Mouse (Mus musculus) frontal cortex, postnatal 36 days (tissue): ENCODE measurements at regions not wholly inside any gene's neighbourhood (a gene's known extent, or its start where the extent isn't known, plus 50 kb on each side); places are given as distances from the start of the nearest gene placed in this dataset.
"Not testable (repeated sequence)": the region's sequence is repeated elsewhere in the genome, so short reads cannot be mapped to it uniquely, and the experiment has no call there.

ENCODE experiments used
- DNase-seq, 2 experiments: peaks; one replicate each; pipeline ENCODE4 v3.0.0; 2022; ENCODE audit warnings: low spot score in 2 of 2

DNA sequence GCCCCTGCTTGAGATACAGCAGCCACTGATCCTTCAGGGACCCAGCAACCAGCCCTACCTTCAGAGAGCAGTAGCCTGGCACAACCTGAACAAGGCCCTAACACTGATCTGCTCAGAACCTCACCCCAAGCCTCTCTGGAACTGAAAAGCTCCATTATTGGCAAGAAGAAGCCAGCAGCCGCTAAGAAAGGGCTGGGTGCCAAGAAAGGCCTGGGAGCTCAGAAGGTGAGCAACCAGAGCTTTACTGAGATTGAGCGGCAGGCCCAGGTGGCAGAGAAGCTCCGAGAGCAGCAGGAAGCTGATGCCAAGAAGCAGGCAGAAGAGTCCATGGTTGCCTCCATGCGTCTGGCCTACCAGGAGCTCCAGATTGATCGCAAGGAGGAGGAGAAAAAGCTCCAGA, 74.4 kb upstream of the Oxtr start:
- DNase-seq, result not testable (repeated sequence)

DNA sequence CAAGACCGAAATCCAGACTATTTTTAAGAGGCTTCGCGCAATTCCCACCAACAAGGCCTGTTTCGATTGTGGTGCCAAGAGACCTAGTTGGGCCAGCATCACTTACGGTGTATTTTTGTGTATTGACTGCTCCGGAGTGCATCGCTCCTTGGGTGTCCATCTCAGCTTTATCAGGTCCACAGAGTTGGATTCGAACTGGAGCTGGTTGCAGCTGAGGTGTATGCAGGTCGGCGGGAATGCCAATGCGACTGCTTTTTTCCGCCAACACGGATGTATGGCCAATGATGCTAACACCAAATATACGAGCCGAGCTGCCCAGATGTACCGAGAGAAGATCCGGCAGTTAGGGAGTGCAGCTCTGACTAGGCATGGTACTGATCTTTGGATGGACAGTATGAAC, 73.9 kb upstream of the Oxtr start:
- not testable (repeated sequence) for DNase-seq

DNA sequence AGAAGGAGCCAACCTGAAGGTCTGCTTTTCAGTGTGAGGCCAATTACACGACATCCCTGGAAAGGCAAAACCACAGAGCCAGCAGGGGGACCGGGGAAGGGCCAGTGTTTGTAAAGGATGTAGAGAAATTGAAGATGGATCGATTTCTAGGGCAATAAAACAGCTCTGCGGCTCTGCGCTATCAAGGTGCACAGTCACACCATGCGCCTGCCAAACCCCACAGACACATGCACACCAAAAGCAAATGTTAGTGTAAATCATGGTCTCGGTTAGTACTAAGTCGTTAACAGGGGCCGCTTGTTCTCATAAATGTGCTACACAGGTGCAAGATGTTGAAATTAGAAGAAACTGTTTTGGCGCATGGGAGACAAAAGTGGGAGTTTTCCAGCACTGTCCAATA, 72.3 kb upstream of the Oxtr start:
- no peak for DNase-seq

DNA sequence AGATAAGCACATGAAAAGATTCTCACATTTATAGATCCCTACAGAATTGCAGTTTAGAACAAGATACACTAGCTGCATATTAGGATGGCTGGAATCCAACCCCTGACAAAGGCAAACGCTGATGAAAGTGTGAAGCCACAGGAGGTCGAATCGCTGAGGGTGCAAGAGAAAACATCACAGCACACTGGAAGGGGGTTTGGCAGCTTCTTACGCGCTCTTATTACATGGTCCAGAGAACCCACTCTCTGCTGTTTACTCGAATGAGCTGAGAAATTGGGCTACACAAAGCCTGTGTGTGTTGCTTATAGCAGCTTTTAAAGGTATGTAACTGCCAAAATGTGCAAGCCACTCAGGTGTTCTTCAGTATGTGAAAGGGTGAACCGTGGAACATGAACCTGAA, 71.8 kb upstream of the Oxtr start:
- no peak for DNase-seq

DNA sequence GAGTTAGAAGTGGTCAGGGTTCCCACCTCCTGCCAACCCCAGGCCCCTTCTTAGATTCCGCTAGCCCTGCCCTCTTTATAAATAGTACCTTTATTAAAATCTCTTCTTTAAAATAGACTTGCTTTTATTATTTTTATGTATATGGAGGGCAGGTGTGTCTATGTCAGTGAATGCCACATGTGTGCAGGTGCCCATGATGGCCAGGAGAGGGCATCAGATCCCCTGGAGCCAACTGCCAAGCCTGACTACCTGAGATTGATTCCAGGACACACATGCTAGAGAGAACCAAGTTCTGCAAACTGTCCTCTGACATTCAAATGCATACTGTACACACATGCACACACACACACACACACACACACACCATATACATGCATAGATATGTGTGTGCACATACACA, 69.8 kb upstream of the Oxtr start:
- no peak for DNase-seq

DNA sequence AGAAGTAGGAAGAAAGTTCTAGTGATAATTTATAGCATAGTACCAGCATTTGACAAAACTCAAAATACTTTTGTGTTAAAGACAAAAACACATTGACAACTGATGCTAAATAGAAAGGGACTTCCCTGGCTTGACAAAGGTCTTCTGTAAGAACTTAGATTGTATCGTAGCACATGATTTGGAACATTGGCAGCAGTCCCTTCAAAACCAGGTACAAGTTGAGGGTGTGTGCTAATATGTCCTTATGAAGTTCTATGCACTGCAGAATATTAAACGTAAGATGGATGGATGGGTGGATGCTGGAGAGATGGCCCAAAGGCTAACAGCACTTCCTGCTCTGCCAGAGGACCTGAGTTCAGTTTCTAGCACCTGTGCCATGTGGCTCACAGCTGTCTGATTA, 67.8 kb upstream of the Oxtr start:
- no peak for DNase-seq

DNA sequence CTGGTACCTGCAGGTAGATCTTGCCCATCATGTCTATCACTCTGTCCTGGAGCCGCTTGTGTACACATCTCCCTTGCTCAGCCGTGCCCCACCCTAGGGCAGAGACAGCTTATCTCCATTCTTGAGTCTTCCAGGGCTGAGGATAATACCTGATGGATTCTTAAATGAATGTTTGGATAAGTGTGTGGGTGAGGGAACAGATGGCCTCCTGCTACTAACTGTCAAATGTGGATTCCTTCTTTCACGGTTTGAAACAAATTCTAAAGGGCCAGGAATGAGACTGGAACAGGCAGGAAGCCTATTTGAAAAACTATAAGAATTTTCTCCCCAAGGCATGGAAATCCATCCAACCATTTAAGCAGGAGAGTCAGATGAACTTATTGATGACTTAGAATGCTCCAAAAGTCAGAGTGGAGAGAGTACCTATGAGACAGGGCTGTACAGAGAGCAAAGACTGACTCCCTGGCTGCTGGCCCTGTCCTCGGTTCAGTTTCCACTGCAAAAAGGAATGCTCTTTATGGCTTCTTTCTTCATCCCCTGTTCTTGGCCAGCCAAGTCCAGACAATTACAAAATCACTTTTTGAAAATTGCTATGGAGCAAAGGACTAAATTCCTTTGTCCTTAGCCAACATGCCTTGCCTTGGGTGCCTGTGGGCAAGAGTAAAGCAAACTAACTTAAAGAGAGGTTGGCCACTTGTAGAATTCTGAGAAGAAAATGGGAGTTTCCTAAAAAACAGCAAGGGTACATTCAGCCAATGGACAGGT, 66.8 kb upstream of the Oxtr start:
- peak in 1 of 2 experiments; percentile 45 for DNase-seq

DNA sequence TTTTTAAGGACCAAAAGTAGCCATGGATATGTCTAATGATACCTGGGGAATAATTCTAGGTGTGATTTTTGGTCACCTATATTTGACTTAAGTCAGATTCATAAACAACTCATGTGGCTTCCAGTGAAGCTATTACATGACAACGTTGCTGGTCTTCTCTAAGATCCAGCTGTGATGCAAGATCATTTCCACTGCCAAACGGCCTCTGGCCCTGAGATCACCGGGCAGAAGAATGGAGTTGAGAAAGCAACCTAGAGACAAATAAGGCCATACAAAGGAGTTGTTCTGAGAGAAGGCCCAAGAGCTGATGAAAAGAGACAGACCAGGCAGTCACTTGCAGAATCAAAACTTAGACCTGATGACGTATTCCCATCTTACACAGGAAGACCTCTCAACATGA, 64.3 kb upstream of the Oxtr start:
- DNase-seq, result no peak

DNA sequence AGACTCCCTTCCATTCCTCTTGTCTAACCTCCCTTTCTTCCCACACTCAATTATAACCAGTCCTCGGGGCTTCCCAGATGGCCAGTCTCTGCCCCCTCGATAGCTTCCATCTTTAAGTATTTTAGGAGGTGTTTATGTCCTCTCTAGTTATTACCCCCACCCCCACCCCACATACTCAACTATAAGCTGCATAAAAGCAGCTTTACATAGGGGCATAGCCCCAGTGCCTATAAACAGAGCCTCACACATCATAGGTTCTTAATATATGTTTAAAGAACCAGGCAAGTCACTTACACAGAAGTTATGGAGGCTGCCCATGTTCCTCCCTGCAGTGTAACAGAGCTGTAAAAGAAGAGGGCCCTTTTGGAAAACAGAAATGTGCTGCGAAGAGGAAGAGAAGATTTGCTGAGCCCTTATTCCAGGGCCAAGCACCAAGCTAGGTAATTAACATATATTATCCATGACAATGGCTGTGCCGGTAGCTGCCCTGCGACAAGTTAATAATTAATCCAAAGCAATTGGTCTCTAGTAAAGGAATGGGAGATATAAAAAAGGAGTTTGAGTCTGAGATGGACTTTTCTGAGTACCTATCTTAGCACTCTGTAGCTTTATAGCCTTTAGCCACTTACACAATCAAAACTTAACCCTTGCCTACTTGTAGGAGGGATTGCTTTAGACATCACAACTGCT, 63.6 kb upstream of the Oxtr start:
- DNase-seq, result no peak

DNA sequence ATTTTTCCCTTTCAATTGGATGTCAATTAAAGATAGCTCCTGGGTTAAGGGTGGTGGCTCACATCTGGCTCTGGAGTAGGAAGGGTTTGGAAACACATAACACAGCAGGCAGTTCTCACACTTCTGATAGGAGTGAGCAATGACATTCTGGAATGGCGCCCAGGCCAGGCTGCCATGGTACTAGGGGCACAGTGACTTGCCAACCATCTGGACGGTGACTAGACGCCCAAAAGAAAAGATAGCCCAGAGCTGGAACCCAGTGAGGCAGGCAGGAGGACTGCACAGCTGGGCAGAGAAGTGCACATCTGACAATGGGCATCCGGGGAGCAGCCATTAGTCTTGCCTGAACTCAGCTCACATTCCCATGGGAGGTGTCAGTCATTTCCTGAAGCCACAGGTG, 62.8 kb upstream of the Oxtr start:
- no peak for DNase-seq

DNA sequence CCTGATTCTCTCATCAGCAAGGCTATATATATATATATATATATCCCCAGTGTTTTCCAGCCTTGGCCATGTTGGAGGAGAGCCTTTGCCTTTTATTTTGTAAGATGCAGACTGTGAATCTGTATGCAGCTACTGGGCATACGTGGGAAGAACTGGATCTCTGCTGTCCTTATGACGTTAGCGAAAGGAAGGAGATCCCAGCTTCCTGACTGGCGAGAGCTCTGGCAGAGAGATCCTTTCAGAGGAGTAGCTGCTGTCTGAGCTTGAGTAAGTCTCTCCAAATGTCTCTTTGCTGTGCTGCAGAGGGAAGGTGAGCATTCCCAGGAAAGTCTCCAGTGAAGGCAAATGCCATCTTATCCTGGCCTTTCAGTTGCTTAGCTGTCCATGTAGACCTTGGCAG, 61.6 kb upstream of the Oxtr start:
- DNase-seq, result no peak

DNA sequence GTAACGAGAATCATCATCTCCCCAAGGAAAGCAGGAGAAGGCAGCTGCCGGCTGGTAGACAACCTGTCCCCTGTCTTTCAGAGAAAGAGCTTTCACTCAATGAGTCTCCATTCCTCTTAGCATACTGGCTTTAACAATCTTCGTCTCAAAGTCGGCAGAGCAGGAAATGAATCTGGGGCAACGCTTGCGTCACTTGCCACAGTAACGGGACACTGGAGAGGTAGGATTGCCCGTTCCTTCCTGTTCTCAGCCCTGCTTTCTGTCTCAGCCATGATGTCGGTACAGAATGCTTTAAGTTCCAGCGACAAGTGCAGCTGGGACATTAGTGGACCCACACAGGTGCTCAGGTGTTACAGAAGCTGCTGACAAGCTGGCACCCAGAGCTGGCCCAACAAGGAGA, 57.5 kb upstream of the Oxtr start:
- no peak for DNase-seq

DNA sequence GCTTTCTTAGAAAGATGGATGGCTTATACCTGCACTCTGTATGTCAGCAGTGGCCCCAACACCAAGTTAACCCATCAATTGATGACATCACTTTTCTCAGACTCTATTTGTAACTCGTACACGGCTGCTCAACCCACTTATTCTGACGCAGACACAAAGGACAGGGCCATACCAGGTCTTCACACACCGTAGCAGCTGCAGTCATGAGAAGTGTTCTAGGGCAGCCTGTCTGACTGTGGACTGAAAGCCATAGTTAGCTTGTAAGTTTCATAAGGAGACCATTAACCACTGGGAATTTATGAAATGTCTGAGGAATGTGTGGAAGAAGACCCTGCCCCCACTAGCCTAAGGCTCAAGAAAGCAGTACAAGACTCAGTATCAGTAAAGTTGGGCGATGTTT, 56.3 kb upstream of the Oxtr start:
- DNase-seq, result no peak

DNA sequence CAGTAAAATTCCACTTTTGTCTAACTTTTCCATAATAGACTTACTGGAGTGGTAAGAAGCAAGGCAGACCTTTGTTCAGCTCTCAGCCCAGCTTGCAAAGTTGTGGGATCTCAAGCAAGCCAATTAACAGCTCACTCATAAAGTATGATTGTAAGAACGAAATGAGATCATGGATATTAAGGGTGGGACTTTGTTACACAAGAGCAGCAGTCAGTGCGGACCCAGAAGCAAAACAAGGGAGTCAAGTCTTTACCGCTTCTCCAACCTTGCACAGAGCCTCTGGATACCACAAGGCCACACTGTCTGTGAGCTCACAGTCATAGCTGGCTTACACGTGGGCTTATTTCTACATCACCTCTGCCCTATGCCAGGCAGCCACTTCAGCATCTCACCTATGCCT, 54.6 kb upstream of the Oxtr start:
- DNase-seq, result no peak

DNA sequence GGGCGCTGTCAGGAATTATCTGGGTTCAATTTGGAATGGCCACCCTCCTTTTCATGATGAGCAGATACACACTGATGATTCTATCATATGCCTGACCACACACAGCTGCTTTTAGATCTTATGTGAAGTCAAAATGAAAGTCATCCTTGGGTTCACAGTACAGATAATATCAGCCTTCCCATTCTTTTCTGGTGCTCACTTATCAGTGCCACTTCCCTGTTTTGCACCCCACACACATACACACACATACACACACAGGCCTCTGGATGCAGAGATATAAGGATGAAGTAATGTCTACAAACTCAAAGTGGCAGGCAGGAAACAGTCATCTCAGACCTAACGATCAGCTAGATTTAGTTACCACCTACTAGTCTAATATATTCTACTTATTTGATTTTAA, 52.9 kb upstream of the Oxtr start:
- DNase-seq, result no peak
